Mouse (Mus musculus): ENCODE measurements around the gene Hs2st1. TPM values are rescaled to one million over a fixed set of nuclear protein-coding genes. Genes with fewer than 3 reads are reported as not detected.
"Not testable (repeated sequence)": the region's sequence is repeated elsewhere in the genome, so short reads cannot be mapped to it uniquely, and the experiment has no call there.

Gene Hs2st1
- polyA plus RNA-seq, 1 experiment: 7.8 TPM

DNA sequence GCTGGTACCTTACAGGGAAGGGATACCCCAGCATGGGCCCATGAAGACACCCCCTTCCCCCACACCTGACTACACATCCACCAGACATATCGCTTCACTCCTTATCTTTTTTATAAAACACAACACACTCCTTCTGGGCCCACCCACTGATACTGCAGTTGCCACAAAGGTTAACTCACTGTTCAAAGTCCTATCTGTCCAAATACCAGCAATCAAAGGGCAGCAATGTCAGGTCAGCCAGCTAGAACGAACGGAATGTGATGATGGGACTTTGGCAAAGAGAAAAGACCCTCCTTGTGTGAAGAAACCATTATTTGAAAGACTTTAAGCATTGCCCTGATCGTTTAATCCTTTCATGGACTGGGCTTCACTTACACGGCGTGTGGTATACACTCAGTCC is 42.4 kb upstream of the Hs2st1 start:
- TF ChIP-seq POLR2A (IDR thresholded peaks at IDR 0.05; ENCODE audit: control insufficient read depth, extremely low read depth, insufficient read depth, low read length, poor library complexity) (no peak), CTCF (IDR thresholded peaks at IDR 0.05; ENCODE audit: borderline replicate concordance, control insufficient read depth, extremely low read depth, insufficient read depth, low read length, poor library complexity) (no peak)
- Histone ChIP-seq H3K36me3 (ENCODE audit: control insufficient read depth, insufficient read depth, low read length) (no peaks in the 10 kb centered on the region), H3K4me1 (replicated peaks; ENCODE audit: control insufficient read depth, insufficient read depth, low read length) (no peaks in the 10 kb centered on the region), H3K4me3 (ENCODE audit: control insufficient read depth, insufficient read depth, low read length) (no peak overlapping the region), H3K27me3 (ENCODE audit: control insufficient read depth, insufficient read depth, low read length) (no peaks in the 10 kb centered on the region), H3K27ac (ENCODE audit: control insufficient read depth, insufficient read depth, low read length) (no peak overlapping the region)
- DNase-seq: no peak
- WGBS: 97% methylated on average over 6 of the region's 6 CpGs

DNA sequence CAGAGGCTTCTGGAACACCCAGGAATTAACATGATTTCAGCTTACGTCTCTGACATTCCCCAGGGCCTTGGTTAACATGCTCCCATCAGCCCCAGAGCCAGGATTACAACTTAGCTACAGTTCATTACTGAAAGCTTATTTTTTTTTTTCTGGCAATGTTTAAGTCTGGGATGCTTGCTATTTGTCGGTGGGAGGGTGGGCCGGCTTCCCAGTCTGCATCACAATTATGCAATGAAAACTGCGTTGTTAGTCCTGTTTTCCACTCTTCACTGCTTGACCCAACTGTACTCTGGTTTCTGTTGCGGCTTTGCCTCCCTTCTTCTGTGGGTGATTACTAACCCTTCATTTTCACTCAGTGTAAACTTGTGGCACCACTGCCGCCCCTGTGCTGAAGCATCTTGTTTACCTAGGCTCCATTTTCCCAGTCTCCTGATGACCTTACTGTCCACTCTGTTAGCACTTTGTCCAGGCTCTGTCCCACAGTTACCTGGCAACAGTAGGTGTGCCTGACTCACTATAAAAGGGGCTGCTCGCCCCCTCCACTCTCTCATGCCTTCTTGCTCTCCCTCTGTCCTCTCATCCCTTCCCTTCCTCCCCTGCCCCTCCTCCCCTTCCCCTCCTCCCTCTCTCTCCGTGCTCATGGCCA is 41.8 kb upstream of the Hs2st1 start:
- TF ChIP-seq CTCF (IDR thresholded peaks at IDR 0.05; ENCODE audit: borderline replicate concordance, control insufficient read depth, extremely low read depth, insufficient read depth, low read length, poor library complexity) (no peak), POLR2A (IDR thresholded peaks at IDR 0.05; ENCODE audit: control insufficient read depth, extremely low read depth, insufficient read depth, low read length, poor library complexity) (no peak)
- no peaks in the 10 kb centered on the region for H3K27me3 ChIP-seq (ENCODE audit: control insufficient read depth, insufficient read depth, low read length)
- no peak for DNase-seq
- no peak overlapping the region for H3K4me3 ChIP-seq (ENCODE audit: control insufficient read depth, insufficient read depth, low read length)
- no peaks in the 10 kb centered on the region for H3K4me1 ChIP-seq (replicated peaks; ENCODE audit: control insufficient read depth, insufficient read depth, low read length)
- H3K36me3 ChIP-seq (ENCODE audit: control insufficient read depth, insufficient read depth, low read length): no peaks in the 10 kb centered on the region
- 91% methylated on average over 8 of the region's 8 CpGs for WGBS
- no peak overlapping the region for H3K27ac ChIP-seq (ENCODE audit: control insufficient read depth, insufficient read depth, low read length)

DNA sequence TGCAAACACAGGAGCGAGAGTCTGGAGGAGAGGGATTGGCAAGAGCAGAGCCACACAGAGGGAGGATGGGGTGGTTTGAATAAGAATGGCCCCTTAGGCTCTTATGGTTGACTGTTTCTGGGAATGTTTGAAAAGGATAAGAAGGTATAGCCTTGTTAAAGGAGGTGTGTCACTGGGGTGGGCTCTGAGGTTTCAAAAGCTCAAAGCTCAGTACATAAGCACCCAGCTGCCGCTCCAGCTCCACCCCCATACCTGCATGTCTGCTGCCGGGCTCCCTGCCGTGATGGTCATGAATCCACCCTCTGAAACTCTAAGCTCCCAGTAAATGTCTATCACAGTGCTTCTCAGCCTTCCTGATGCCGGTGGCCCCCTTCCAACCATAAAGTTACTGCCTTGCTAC is 40.8 kb upstream of the Hs2st1 start:
- H3K27ac ChIP-seq (ENCODE audit: control insufficient read depth, insufficient read depth, low read length): no peak overlapping the region
- H3K4me1 ChIP-seq (replicated peaks; ENCODE audit: control insufficient read depth, insufficient read depth, low read length): no peaks in the 10 kb centered on the region
- no peak overlapping the region for H3K4me3 ChIP-seq (ENCODE audit: control insufficient read depth, insufficient read depth, low read length)
- WGBS: 95% methylated on average over 5 of the region's 5 CpGs
- DNase-seq: no peak
- no peaks in the 10 kb centered on the region for H3K36me3 ChIP-seq (ENCODE audit: control insufficient read depth, insufficient read depth, low read length)
- TF ChIP-seq POLR2A (IDR thresholded peaks at IDR 0.05; ENCODE audit: control insufficient read depth, extremely low read depth, insufficient read depth, low read length, poor library complexity) (no peak), CTCF (IDR thresholded peaks at IDR 0.05; ENCODE audit: borderline replicate concordance, control insufficient read depth, extremely low read depth, insufficient read depth, low read length, poor library complexity) (no peak)
- no peaks in the 10 kb centered on the region for H3K27me3 ChIP-seq (ENCODE audit: control insufficient read depth, insufficient read depth, low read length)

DNA sequence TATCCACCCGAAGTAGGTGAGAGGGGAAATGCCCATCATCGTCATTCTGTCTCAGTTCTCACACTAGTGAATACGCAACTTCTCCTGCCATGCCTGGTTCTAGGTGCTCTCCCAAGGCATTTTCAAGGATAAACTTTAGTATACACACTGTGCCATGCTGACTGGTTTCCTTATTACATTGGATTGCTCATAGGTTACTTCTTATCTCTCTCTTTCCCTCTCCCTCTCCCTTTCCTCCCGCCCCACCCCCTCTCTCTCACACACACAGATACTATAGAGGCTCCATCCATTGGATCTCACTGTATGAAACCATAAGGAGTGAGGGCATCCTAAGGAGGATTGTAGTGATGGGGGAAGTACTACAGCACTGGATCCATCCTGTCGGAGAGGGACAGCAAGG is 38.1 kb upstream of the Hs2st1 start:
- no peaks in the 10 kb centered on the region for H3K36me3 ChIP-seq (ENCODE audit: control insufficient read depth, insufficient read depth, low read length)
- TF ChIP-seq CTCF (IDR thresholded peaks at IDR 0.05; ENCODE audit: borderline replicate concordance, control insufficient read depth, extremely low read depth, insufficient read depth, low read length, poor library complexity) (no peak), POLR2A (IDR thresholded peaks at IDR 0.05; ENCODE audit: control insufficient read depth, extremely low read depth, insufficient read depth, low read length, poor library complexity) (no peak)
- no peaks in the 10 kb centered on the region for H3K4me1 ChIP-seq (replicated peaks; ENCODE audit: control insufficient read depth, insufficient read depth, low read length)
- H3K27me3 ChIP-seq (ENCODE audit: control insufficient read depth, insufficient read depth, low read length): no peaks in the 10 kb centered on the region
- WGBS: 89% methylated on average over 5 of the region's 5 CpGs
- no peak overlapping the region for H3K4me3 ChIP-seq (ENCODE audit: control insufficient read depth, insufficient read depth, low read length)
- DNase-seq: no peak
- H3K27ac ChIP-seq (ENCODE audit: control insufficient read depth, insufficient read depth, low read length): no peak overlapping the region

DNA sequence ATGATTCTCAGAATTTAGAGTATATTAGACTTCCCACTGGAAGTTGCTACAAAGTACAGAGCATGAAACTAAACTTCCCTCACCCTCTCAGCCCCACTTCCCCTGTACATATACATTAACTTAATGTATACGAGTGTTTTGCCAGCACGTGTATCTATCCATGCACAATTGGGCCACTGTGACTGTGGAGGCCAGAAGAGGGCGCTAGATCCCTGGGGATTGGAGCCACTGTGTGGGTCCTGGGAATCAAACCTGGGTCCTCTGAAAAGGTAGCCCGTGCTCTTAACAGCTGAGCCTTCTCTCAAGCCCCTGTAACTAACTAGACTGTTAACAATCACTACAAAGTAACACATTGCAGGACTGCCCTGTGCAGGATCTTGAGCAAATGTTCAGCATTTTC is 36.5 kb upstream of the Hs2st1 start:
- WGBS: 82% methylated on average over 4 of the region's 4 CpGs
- H3K4me3 ChIP-seq (ENCODE audit: control insufficient read depth, insufficient read depth, low read length): no peak overlapping the region
- H3K36me3 ChIP-seq (ENCODE audit: control insufficient read depth, insufficient read depth, low read length): no peaks in the 10 kb centered on the region
- DNase-seq: no peak
- TF ChIP-seq CTCF (IDR thresholded peaks at IDR 0.05; ENCODE audit: borderline replicate concordance, control insufficient read depth, extremely low read depth, insufficient read depth, low read length, poor library complexity) (no peak), POLR2A (IDR thresholded peaks at IDR 0.05; ENCODE audit: control insufficient read depth, extremely low read depth, insufficient read depth, low read length, poor library complexity) (no peak)
- H3K27me3 ChIP-seq (ENCODE audit: control insufficient read depth, insufficient read depth, low read length): no peaks in the 10 kb centered on the region
- H3K27ac ChIP-seq (ENCODE audit: control insufficient read depth, insufficient read depth, low read length): no peak overlapping the region
- no peaks in the 10 kb centered on the region for H3K4me1 ChIP-seq (replicated peaks; ENCODE audit: control insufficient read depth, insufficient read depth, low read length)

DNA sequence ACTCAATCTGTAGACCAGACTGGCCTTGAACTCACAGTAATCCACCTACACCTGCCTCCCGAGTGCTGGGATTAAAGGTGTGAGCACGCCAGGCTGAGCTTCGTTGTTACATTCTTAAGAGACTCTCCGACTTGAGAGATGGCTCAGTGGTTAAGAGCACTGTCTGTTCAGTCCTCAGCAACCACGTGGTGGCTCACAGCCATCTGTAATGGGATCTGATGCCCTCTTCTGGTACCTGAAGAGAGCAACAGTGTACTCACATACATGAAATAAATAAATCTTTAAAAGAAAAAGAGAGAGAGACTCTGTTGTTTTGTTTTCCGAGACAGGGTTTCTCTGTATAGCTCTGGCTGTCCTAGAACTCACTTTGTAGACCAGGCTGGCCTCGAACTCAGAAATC is 35.8 kb upstream of the Hs2st1 start:
- 64% methylated on average over 7 of the region's 7 CpGs for WGBS

DNA sequence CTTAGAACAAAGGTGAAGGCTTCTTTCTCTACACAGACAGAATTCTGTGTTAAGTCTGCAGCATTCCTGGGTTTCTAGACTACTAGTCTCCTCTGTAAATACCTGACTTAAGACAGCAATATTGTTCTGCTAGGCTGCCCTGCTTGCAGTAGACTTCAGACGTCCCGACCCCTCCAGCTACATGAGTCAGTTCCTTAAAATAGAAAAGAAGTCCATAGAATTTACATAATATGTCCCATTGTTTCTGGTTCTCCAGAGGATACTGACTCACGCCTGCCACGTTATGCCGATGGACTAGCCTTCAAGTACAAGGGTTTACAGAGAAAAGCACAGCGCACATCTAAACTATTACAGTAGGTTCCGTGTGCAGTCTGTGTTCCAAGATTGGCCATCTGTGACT is 34.2 kb upstream of the Hs2st1 start:
- WGBS: 91% methylated on average over 7 of the region's 7 CpGs
- Histone ChIP-seq H3K4me1 (replicated peaks; ENCODE audit: control insufficient read depth, insufficient read depth, low read length) (no peaks in the 10 kb centered on the region), H3K36me3 (ENCODE audit: control insufficient read depth, insufficient read depth, low read length) (no peaks in the 10 kb centered on the region), H3K27ac (ENCODE audit: control insufficient read depth, insufficient read depth, low read length) (no peak overlapping the region), H3K27me3 (ENCODE audit: control insufficient read depth, insufficient read depth, low read length) (no peaks in the 10 kb centered on the region), H3K4me3 (ENCODE audit: control insufficient read depth, insufficient read depth, low read length) (no peak overlapping the region)
- TF ChIP-seq POLR2A (IDR thresholded peaks at IDR 0.05; ENCODE audit: control insufficient read depth, extremely low read depth, insufficient read depth, low read length, poor library complexity) (no peak), CTCF (IDR thresholded peaks at IDR 0.05; ENCODE audit: borderline replicate concordance, control insufficient read depth, extremely low read depth, insufficient read depth, low read length, poor library complexity) (no peak)
- DNase-seq: no peak

More for the DNA sequence above, 35.8 kb upstream of the Hs2st1 start:
- not testable (repeated sequence) for H3K27ac ChIP-seq (ENCODE audit: control insufficient read depth, insufficient read depth, low read length); H3K36me3 ChIP-seq (ENCODE audit: control insufficient read depth, insufficient read depth, low read length); H3K4me1 ChIP-seq (replicated peaks; ENCODE audit: control insufficient read depth, insufficient read depth, low read length); H3K4me3 ChIP-seq (ENCODE audit: control insufficient read depth, insufficient read depth, low read length); H3K27me3 ChIP-seq (ENCODE audit: control insufficient read depth, insufficient read depth, low read length)
- peak; percentile 18 for DNase-seq
